Mouse (Mus musculus) cerebellum, adult 18-20 months (tissue): ENCODE results near the gene Alyref.
"Not testable (repeated sequence)": the region's sequence is repeated elsewhere in the genome, so short reads cannot be mapped to it uniquely, and the experiment has no call there.

Experiments used
- DNase-seq, 2 experiments: peaks; one replicate each; pipeline ENCODE4 v3.0.0; 2021

Gene Alyref

GRCm38 (mm10) chr11:120598990-120599549 is 905 bp upstream of the Alyref start:
- DNase-seq: no peak

GRCm38 (mm10) chr11:120597240-120598235 is 627 bp downstream of the Alyref start:
- no peak for DNase-seq

- no peak for DNase-seq
These were observed 9.6 kb downstream of the Alyref start for GRCm38 (mm10) chr11:120588531-120588930.

- no peak for DNase-seq
These were observed 14.2 kb downstream of the Alyref start for GRCm38 (mm10) chr11:120583937-120584336.

GRCm38 (mm10) chr11:120582982-120583293 is 15.2 kb downstream of the Alyref start:
- not testable (repeated sequence) for DNase-seq

- peak; percentile 41 to 44 for DNase-seq
These were observed 15.7 kb downstream of the Alyref start for GRCm38 (mm10) chr11:120582268-120582981.

GRCm38 (mm10) chr11:120581490-120582267 is 16.5 kb downstream of the Alyref start, which contains the start of gene Arhgdia:
Gene Arhgdia (minus strand): TSS chr11:120581624.
- peak; percentile 83 to 92 for DNase-seq

- peak; percentile 36 to 61 for DNase-seq
These were observed 17.3 kb downstream of the Alyref start for GRCm38 (mm10) chr11:120580871-120581331.

GRCm38 (mm10) chr11:120580190-120580589 is 18.0 kb downstream of the Alyref start:
- peak in 1 of 2 experiments; percentile 24 for DNase-seq

GRCm38 (mm10) chr11:120579316-120580107 is 18.7 kb downstream of the Alyref start:
- peak; percentile 70 to 79 for DNase-seq

GRCm38 (mm10) chr11:120578694-120579243 is 19.4 kb downstream of the Alyref start:
- DNase-seq: peak; percentile 19 to 33

- DNase-seq: no peak
These were observed 20.0 kb downstream of the Alyref start for GRCm38 (mm10) chr11:120578024-120578693.

GRCm38 (mm10) chr11:120577211-120578023 is 20.7 kb downstream of the Alyref start:
- peak in 1 of 2 experiments; percentile 39 for DNase-seq

GRCm38 (mm10) chr11:120576365-120576981 is 21.7 kb downstream of the Alyref start:
- DNase-seq: no peak

GRCm38 (mm10) chr11:120575940-120576339 is 22.2 kb downstream of the Alyref start:
- DNase-seq: no peak

- no peak for DNase-seq
These were observed 23.1 kb downstream of the Alyref start for GRCm38 (mm10) chr11:120575046-120575445.

- no peak for DNase-seq
These were observed 23.9 kb downstream of the Alyref start for GRCm38 (mm10) chr11:120574278-120574600.

GRCm38 (mm10) chr11:120573585-120574277 is 24.4 kb downstream of the Alyref start:
- no peak for DNase-seq
